Mouse (Mus musculus): ENCODE data around the gene Bin2. TPM values are rescaled to one million over a fixed set of nuclear protein-coding genes. Genes with fewer than 3 reads are reported as not detected.
A peak's percentile ranks its signal among the peaks of the same experiment; 100 is the strongest.

Gene Bin2
- polyA plus RNA-seq, 1 experiment from 2014 or later = 4.2 TPM

DNA sequence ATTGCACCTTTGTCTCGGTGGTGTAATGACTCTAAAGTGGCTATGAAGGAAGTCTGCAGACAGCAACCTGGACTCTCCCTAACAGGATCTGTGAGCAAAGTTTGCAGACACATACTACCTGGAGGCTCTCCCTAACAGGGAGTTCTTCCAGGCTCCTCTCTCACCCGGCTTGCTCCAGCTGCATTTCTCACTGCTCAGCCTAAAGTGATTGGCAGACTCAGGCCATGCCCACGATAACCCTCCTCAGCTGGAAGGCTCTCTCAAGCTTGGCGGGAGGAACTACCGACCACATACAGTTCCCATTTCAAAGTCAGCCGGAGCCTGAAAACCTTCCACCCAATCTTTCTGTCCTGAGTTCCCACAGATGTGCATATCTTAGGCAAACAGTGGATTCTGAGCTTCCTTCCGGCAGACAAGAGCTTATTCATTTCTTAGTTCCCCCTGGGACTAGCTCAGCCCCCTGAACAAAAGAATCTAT is 3.1 kb downstream of the Bin2 start:
- 0 out of 2 replicates have a peak, but pooled peaks have one; percentile 23 for ATAC-seq
- H3K4me3 ChIP-seq (ENCODE audit: low read depth, low read length) = no peak overlapping the region
- H3K9me3 ChIP-seq (ENCODE audit: low read length) = no peaks in the 10 kb centered on the region
- H3K4me2 ChIP-seq (replicated peaks; ENCODE audit: low read depth, low read length) = no peak overlapping the region
- H3K4me1 ChIP-seq (ENCODE audit: insufficient read depth, low read depth, low read length) = no peaks in the 10 kb centered on the region
- H3K36me3 ChIP-seq (ENCODE audit: insufficient read depth, low read length) = no peaks in the 10 kb centered on the region
- no peak overlapping the region for H3K27ac ChIP-seq (ENCODE audit: low read length)
- DNase-seq (ENCODE audit: low spot score) = peak; percentile 36
- H3K27me3 ChIP-seq (replicated peaks; ENCODE audit: insufficient read depth, low read length) = no peaks in the 10 kb centered on the region
- TF ChIP-seq CTCF (IDR thresholded peaks at IDR 0.05) = no peak
- no peak for TF ChIP-seq EP300 (IDR thresholded peaks at IDR 0.05)
- WGBS = 4% methylated on average over 7 of the region's 7 CpGs
- H3K9ac ChIP-seq (replicated peaks; ENCODE audit: low read depth) = no peak overlapping the region

DNA sequence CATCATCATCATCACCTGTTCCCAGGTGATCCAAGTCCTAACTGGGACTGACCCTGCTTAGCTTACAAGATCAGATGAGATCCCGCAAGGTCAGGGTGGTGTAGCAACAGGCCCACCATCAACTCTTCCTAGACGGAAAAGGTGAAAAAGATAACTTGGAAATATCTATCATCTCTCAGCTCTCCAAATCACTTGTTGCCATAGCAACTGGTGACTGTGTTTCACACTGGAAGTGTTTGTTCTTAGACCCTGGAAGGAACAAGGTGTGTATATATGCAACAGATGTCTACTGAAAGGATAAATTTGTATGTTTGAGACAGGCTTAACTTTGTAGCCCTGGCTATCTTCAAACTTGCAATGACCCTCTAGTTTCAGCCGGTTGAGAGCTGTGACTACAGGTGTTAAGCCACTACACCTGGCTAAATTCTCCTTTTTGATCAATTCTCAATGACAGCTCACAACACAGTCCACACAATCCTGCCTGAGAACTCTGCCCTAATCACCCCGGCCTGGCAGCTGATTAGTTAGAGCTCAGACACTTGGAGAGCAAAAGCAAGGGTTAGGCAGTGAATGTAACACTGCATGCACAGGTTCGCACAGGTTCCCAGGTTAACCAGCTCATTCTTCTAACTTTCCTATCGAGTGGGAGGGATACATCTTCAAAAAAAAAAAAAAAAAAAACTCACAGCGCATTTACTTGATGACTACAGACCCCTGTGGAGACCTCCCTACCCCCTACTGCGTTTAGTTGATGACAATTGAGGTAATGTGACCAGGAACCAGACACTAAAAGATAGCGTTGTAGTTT is 3.7 kb downstream of the Bin2 start:
- 28% methylated on average over 9 of the region's 9 CpGs for WGBS
- ATAC-seq (no peak), DNase-seq (ENCODE audit: low spot score) (no peak)
- Histone ChIP-seq H3K27ac (ENCODE audit: low read length) (no peak overlapping the region), H3K9me3 (ENCODE audit: low read length) (no peaks in the 10 kb centered on the region), H3K27me3 (replicated peaks; ENCODE audit: insufficient read depth, low read length) (no peaks in the 10 kb centered on the region), H3K4me2 (replicated peaks; ENCODE audit: low read depth, low read length) (no peak overlapping the region), H3K4me3 (ENCODE audit: low read depth, low read length) (no peak overlapping the region), H3K9ac (replicated peaks; ENCODE audit: low read depth) (no peak overlapping the region), H3K4me1 (ENCODE audit: insufficient read depth, low read depth, low read length) (no peaks in the 10 kb centered on the region), H3K36me3 (ENCODE audit: insufficient read depth, low read length) (no peaks in the 10 kb centered on the region)
- TF ChIP-seq CTCF (IDR thresholded peaks at IDR 0.05) = no peak
- no peak for TF ChIP-seq EP300 (IDR thresholded peaks at IDR 0.05)

DNA sequence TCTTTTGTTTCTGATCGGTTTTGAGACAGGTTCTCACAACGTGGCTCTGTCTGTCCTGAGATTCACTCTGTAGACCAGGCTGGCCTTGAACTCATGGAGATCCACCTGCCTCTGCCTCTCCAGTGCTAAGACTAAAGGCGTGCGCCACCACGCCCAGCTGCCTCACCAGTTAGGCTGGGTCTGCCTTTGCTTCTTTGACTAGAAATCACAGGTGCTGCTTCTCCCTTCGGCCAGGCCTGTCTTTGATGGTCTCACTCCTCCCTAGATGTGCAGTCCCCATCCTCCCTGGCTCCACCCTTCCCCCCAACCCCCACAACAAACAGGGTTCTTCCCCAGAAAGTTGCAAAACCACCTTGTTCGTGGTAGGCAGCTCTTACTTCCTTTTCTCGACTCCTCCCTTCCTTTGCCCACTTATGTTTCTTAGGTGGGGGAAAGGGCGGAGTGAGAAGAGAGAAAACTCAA is 4.5 kb downstream of the Bin2 start:
- Histone ChIP-seq H3K27ac (ENCODE audit: low read length) (no peak overlapping the region), H3K4me2 (replicated peaks; ENCODE audit: low read depth, low read length) (no peak overlapping the region), H3K9me3 (ENCODE audit: low read length) (no peaks in the 10 kb centered on the region), H3K36me3 (ENCODE audit: insufficient read depth, low read length) (no peaks in the 10 kb centered on the region), H3K4me1 (ENCODE audit: insufficient read depth, low read depth, low read length) (no peaks in the 10 kb centered on the region), H3K4me3 (ENCODE audit: low read depth, low read length) (no peak overlapping the region), H3K9ac (replicated peaks; ENCODE audit: low read depth) (no peak overlapping the region), H3K27me3 (replicated peaks; ENCODE audit: insufficient read depth, low read length) (no peaks in the 10 kb centered on the region)
- 0 out of 2 replicates have a peak, but pooled peaks have one; percentile 19 for ATAC-seq
- TF ChIP-seq EP300 (IDR thresholded peaks at IDR 0.05) = no peak
- no peak for TF ChIP-seq CTCF (IDR thresholded peaks at IDR 0.05)
- no peak for DNase-seq (ENCODE audit: low spot score)
- WGBS = 63% methylated on average over 9 of the region's 9 CpGs

DNA sequence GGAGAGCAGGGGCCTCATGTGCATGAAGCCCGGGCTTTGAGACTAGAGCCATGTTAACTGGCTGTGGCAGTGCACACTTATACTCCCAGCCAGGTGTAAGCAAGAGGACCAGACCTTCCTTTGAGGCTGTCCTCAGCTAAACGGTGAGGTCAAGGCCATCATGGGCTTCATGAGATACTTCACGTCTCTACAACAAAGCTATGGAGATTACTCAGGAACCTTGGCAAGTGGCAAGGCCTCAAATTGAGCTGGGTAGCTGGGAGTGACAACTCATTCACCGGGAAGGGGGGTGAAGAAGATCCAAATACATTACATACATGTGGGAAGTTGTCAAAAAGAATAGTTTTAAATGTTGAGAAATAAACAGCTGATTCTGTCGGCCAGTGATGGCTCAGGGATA is 8.5 kb downstream of the Bin2 start:
- 89% methylated on average over 5 of the region's 5 CpGs for WGBS
- TF ChIP-seq CTCF (IDR thresholded peaks at IDR 0.05) = no peak
- TF ChIP-seq EP300 (IDR thresholded peaks at IDR 0.05) = no peak
- no peak overlapping the region for H3K27ac ChIP-seq (ENCODE audit: low read length)

DNA sequence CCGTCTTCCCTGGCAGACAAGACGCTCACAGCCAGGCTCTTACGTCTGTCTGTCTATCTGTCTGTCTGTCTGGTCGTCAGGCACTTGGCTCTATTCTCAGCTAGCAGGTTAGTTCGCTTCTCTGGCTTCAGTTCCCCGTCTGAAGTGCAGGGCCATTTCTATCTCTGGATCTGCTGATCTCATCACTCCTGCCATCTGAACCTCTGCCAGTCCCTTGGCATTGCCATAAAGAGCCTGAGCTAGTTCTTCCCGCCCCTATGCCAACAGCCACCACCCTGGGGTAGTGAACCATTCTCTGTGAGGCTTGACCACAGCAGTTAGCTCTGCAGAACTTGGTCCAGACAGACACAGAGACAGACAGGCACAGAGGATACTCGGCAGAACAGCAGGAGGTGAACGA is 9.0 kb downstream of the Bin2 start:
- no peaks in the 10 kb centered on the region for H3K9me3 ChIP-seq (ENCODE audit: low read length)
- no peaks in the 10 kb centered on the region for H3K27me3 ChIP-seq (replicated peaks; ENCODE audit: insufficient read depth, low read length)
- H3K36me3 ChIP-seq (ENCODE audit: insufficient read depth, low read length) = no peaks in the 10 kb centered on the region
- H3K9ac ChIP-seq (replicated peaks; ENCODE audit: low read depth) = no peak overlapping the region
- no peak overlapping the region for H3K27ac ChIP-seq (ENCODE audit: low read length)
- no peak for ATAC-seq
- no peak overlapping the region for H3K4me3 ChIP-seq (ENCODE audit: low read depth, low read length)
- H3K4me1 ChIP-seq (ENCODE audit: insufficient read depth, low read depth, low read length) = no peaks in the 10 kb centered on the region
- TF ChIP-seq CTCF (IDR thresholded peaks at IDR 0.05) = no peak
- TF ChIP-seq EP300 (IDR thresholded peaks at IDR 0.05) = no peak
- WGBS = 74% methylated on average over 9 of the region's 9 CpGs
- no peak overlapping the region for H3K4me2 ChIP-seq (replicated peaks; ENCODE audit: low read depth, low read length)
- no peak for DNase-seq (ENCODE audit: low spot score)

More for the DNA sequence above, 8.5 kb downstream of the Bin2 start:
- no peak overlapping the region for H3K4me2 ChIP-seq (replicated peaks; ENCODE audit: low read depth, low read length)
- H3K36me3 ChIP-seq (ENCODE audit: insufficient read depth, low read length) = no peaks in the 10 kb centered on the region
- no peaks in the 10 kb centered on the region for H3K4me1 ChIP-seq (ENCODE audit: insufficient read depth, low read depth, low read length)
- DNase-seq (ENCODE audit: low spot score) (no peak), ATAC-seq (no peak)
- H3K27me3 ChIP-seq (replicated peaks; ENCODE audit: insufficient read depth, low read length) = no peaks in the 10 kb centered on the region
- no peak overlapping the region for H3K4me3 ChIP-seq (ENCODE audit: low read depth, low read length)
- no peaks in the 10 kb centered on the region for H3K9me3 ChIP-seq (ENCODE audit: low read length)
- H3K9ac ChIP-seq (replicated peaks; ENCODE audit: low read depth) = no peak overlapping the region

DNA sequence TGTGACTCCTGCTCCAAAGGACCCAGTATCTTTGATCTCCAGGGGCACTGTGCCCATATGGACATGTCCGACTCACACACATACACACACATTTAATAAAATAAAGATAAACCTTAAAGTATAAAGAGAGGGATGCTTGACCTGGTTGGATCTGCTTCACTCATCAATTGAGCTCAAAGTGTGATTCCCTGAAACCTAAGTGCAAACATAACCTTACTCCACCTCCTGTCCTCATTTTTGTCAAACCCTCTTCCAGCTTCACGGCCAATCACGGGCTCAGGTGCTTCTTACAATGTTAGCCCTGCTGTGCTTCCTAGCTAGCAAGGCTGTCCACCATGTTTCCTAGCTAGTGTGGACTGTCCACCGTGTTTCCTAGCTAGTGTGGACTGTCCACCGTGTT is 14.2 kb downstream of the Bin2 start:
- no peaks in the 10 kb centered on the region for H3K4me1 ChIP-seq (ENCODE audit: insufficient read depth, low read depth, low read length)
- H3K4me3 ChIP-seq (ENCODE audit: low read depth, low read length) = no peak overlapping the region
- no peak for DNase-seq (ENCODE audit: low spot score)
- no peak for ATAC-seq
- 80% methylated on average over 5 of the region's 5 CpGs for WGBS
- no peak overlapping the region for H3K27ac ChIP-seq (ENCODE audit: low read length)
- no peaks in the 10 kb centered on the region for H3K9me3 ChIP-seq (ENCODE audit: low read length)
- no peaks in the 10 kb centered on the region for H3K27me3 ChIP-seq (replicated peaks; ENCODE audit: insufficient read depth, low read length)
- H3K9ac ChIP-seq (replicated peaks; ENCODE audit: low read depth) = no peak overlapping the region
- TF ChIP-seq CTCF (IDR thresholded peaks at IDR 0.05) (no peak), EP300 (IDR thresholded peaks at IDR 0.05) (no peak)
- no peaks in the 10 kb centered on the region for H3K36me3 ChIP-seq (ENCODE audit: insufficient read depth, low read length)
- H3K4me2 ChIP-seq (replicated peaks; ENCODE audit: low read depth, low read length) = no peak overlapping the region

Measured in lung, postnatal 0 days (tissue).